33 mouse cellular contexts compared by ENCODE assay signal in the genomic region with DNA sequence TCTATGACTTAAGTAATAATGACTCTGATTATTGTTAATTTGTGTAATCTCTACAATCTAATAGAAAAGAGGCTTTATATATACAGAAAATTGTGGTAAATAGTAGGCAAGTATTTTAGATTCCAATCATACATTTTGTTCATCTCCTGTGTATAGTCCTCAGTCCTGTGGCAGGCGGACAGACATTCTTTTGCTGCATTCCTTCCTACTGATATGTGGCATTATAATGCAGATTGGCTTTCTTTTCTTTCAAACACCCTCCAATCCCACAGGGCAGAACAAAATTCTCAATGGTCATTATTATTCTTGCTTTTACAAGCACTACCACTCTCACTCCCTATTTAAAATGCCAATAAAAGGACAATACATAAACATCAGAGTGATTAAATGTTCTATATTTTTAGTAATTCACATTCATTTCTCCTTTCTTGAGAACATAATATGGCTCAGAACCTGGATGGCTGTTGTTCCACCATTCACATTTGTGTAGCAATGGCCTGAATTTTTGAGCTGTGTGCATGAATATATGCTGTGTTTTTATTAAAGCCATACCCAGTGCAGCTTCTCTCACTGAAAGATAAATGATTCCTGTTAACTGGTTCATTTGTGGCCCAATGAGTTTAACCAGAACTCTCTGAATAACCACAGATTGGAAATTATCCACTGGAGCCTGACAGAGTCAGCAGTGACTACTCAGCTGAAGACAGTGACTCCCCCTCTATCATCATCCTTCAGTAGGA.
DNase-seq lines count a peak whose midpoint lies in the region; ATAC-seq lines count a peak whose summit lies in the region.
"Had no signal": no experiment of that assay in that cellular context is flagged by ENCODE, and none has a peak within 500 bp of the region (broad histone marks: within the 10 kb centered on the region; RNA-seq: fewer than 3 reads in every experiment).

No protein-coding gene starts in this region.

- 0 out of 2 replicates have a peak, but pooled peaks cover 2% of the 10 kb centered on the region for H3K4me1 ChIP-seq in hindbrain, embryonic 12.5 days
- peaks cover 12% of the 10 kb centered on the region for H3K4me1 ChIP-seq in hindbrain, embryonic 10.5 days (replicated peaks)
- peaks cover 6% of the 10 kb centered on the region; the same call in 1 of the 2 replicates for H3K4me1 ChIP-seq in midbrain, embryonic 13.5 days (replicated peaks)
- no peaks in the 10 kb centered on the region for H3K4me1 ChIP-seq in midbrain, embryonic 15.5 days
- H3K4me1 ChIP-seq in forebrain, embryonic 16.5 days (replicated peaks; ENCODE audit: control insufficient read depth, insufficient read depth, low read length): no peaks in the 10 kb centered on the region
- H3K4me1 ChIP-seq: embryonic facial prominence, embryonic 13.5 days; heart, embryonic 10.5 days; heart, embryonic 15.5 days; intestine, embryonic 15.5 days; limb, embryonic 13.5 days; neural tube, embryonic 12.5 days had no signal

- no peak overlapping the region for H3K4me3 ChIP-seq in hindbrain, embryonic 12.5 days
- H3K4me3 ChIP-seq in hindbrain, embryonic 10.5 days: no peak overlapping the region
- H3K4me3 ChIP-seq in midbrain, embryonic 13.5 days (replicated peaks): no peak overlapping the region
- no peak overlapping the region for H3K4me3 ChIP-seq in midbrain, embryonic 15.5 days
- H3K4me3 ChIP-seq in forebrain, embryonic 16.5 days (replicated peaks; ENCODE audit: low read length): no peak overlapping the region
- H3K4me3 ChIP-seq: embryonic facial prominence, embryonic 13.5 days; heart, embryonic 10.5 days; heart, embryonic 15.5 days; intestine, embryonic 15.5 days; layer of hippocampus, adult 2 months; limb, embryonic 13.5 days; neural tube, embryonic 12.5 days had no signal

- peak; percentile 1 for DNase-seq in embryo, embryonic 10.5 days (ENCODE audit: low spot score)
- no peak for DNase-seq in embryo, embryonic 9.5 days (ENCODE audit: extremely low spot score)
- DNase-seq in hindbrain, embryonic 10.5 days (ENCODE audit: low spot score): no peak
- no peak for DNase-seq in right cerebral cortex, adult 18-20 months
- DNase-seq: adrenal gland, postnatal 36 days; cerebellum, adult 8-10 months; cerebellum, postnatal 25 days; embryo, embryonic 11 days; gastrocnemius, postnatal 14 days; heart, adult 11 months; kidney, adult 2 months; kidney, postnatal 36 days; lung, postnatal 36 days; right cerebral cortex, postnatal 4 days; thymus, adult 18-20 months; thymus, postnatal 25 days had no signal

- no peaks in the 10 kb centered on the region for H3K36me3 ChIP-seq in hindbrain, embryonic 12.5 days
- no peaks in the 10 kb centered on the region for H3K36me3 ChIP-seq in hindbrain, embryonic 10.5 days
- H3K36me3 ChIP-seq in midbrain, embryonic 13.5 days: no peaks in the 10 kb centered on the region
- H3K36me3 ChIP-seq in midbrain, embryonic 15.5 days (replicated peaks): no peaks in the 10 kb centered on the region
- H3K36me3 ChIP-seq in forebrain, embryonic 16.5 days (ENCODE audit: control insufficient read depth, insufficient read depth): no peaks in the 10 kb centered on the region
- H3K36me3 ChIP-seq: embryonic facial prominence, embryonic 13.5 days; G1E; heart, embryonic 10.5 days; heart, embryonic 15.5 days; intestine, embryonic 15.5 days; limb, embryonic 13.5 days; neural tube, embryonic 12.5 days had no signal

- ATAC-seq in hindbrain, embryonic 12.5 days (ENCODE audit: low FRiP score): peak; percentile 72
- ATAC-seq in midbrain, embryonic 13.5 days: 0 out of 2 replicates have a peak, but pooled peaks have one; percentile 34
- no peak for ATAC-seq in midbrain, embryonic 15.5 days (replicated peaks)
- ATAC-seq in forebrain, embryonic 16.5 days: peak; percentile 66
- ATAC-seq: hindbrain, postnatal 0 days; intestine, embryonic 15.5 days; Patski had no signal

- no peak overlapping the region for H3K9ac ChIP-seq in hindbrain, embryonic 12.5 days
- H3K9ac ChIP-seq in midbrain, embryonic 13.5 days (replicated peaks): no peak overlapping the region
- H3K9ac ChIP-seq in midbrain, embryonic 15.5 days: no peak overlapping the region
- H3K9ac ChIP-seq in forebrain, embryonic 16.5 days (replicated peaks; ENCODE audit: low read depth, low read length): no peak overlapping the region
- H3K9ac ChIP-seq: embryonic facial prominence, embryonic 13.5 days; heart, embryonic 15.5 days; intestine, embryonic 15.5 days; limb, embryonic 13.5 days; neural tube, embryonic 12.5 days had no signal

- no peak overlapping the region for H3K27ac ChIP-seq in hindbrain, embryonic 12.5 days
- H3K27ac ChIP-seq in hindbrain, embryonic 10.5 days: no peak overlapping the region
- H3K27ac ChIP-seq in midbrain, embryonic 13.5 days: 0 out of 2 replicates have a peak overlapping the region, but pooled peaks have one; percentile 19
- H3K27ac ChIP-seq in midbrain, embryonic 15.5 days: no peak overlapping the region
- no peak overlapping the region for H3K27ac ChIP-seq in forebrain, embryonic 16.5 days (ENCODE audit: low read length)
- H3K27ac ChIP-seq: embryonic facial prominence, embryonic 13.5 days; heart, embryonic 10.5 days; heart, embryonic 15.5 days; hindbrain, postnatal 0 days; intestine, embryonic 15.5 days; layer of hippocampus, adult 2 months; limb, embryonic 13.5 days; neural tube, embryonic 12.5 days; stomach, postnatal 0 days had no signal

- no peak overlapping the region for H3K4me2 ChIP-seq in hindbrain, embryonic 12.5 days (replicated peaks)
- no peak overlapping the region for H3K4me2 ChIP-seq in midbrain, embryonic 13.5 days (replicated peaks)
- H3K4me2 ChIP-seq in midbrain, embryonic 15.5 days: no peak overlapping the region
- no peak overlapping the region for H3K4me2 ChIP-seq in forebrain, embryonic 16.5 days (ENCODE audit: low read length)
- H3K4me2 ChIP-seq: embryonic facial prominence, embryonic 13.5 days; heart, embryonic 15.5 days; intestine, embryonic 15.5 days; limb, embryonic 13.5 days; liver, embryonic 11.5 days; neural tube, embryonic 12.5 days had no signal

- H3K27me3 ChIP-seq in hindbrain, embryonic 12.5 days: no peaks in the 10 kb centered on the region
- H3K27me3 ChIP-seq in hindbrain, embryonic 10.5 days (ENCODE audit: insufficient read depth, poor library complexity, severe bottlenecking): no peaks in the 10 kb centered on the region
- no peaks in the 10 kb centered on the region for H3K27me3 ChIP-seq in midbrain, embryonic 13.5 days
- H3K27me3 ChIP-seq in midbrain, embryonic 15.5 days (replicated peaks): no peaks in the 10 kb centered on the region
- no peaks in the 10 kb centered on the region for H3K27me3 ChIP-seq in forebrain, embryonic 16.5 days (replicated peaks; ENCODE audit: control insufficient read depth, insufficient read depth, low read length)
- H3K27me3 ChIP-seq: CH12.LX; embryonic facial prominence, embryonic 13.5 days; heart, embryonic 15.5 days; intestine, embryonic 15.5 days; limb, embryonic 13.5 days; neural tube, embryonic 12.5 days; Patski had no signal

- H3K9me3 ChIP-seq in hindbrain, embryonic 12.5 days (replicated peaks): no peaks in the 10 kb centered on the region
- no peaks in the 10 kb centered on the region for H3K9me3 ChIP-seq in hindbrain, embryonic 10.5 days
- H3K9me3 ChIP-seq in midbrain, embryonic 13.5 days: no peaks in the 10 kb centered on the region
- no peaks in the 10 kb centered on the region for H3K9me3 ChIP-seq in midbrain, embryonic 15.5 days
- H3K9me3 ChIP-seq in forebrain, embryonic 16.5 days (ENCODE audit: control insufficient read depth, low read length): no peaks in the 10 kb centered on the region
- H3K9me3 ChIP-seq: embryonic facial prominence, embryonic 13.5 days; G1E; heart, embryonic 10.5 days; heart, embryonic 15.5 days; intestine, embryonic 15.5 days; limb, embryonic 13.5 days; neural tube, embryonic 12.5 days had no signal

- WGBS in hindbrain, embryonic 12.5 days: 17% methylated on average over 1 of the region's 1 CpGs
- 26% methylated on average over 1 of the region's 1 CpGs for WGBS in hindbrain, embryonic 10.5 days
- WGBS in midbrain, embryonic 13.5 days: 16% methylated on average over 1 of the region's 1 CpGs
- WGBS in midbrain, embryonic 15.5 days: 18% methylated on average over 1 of the region's 1 CpGs
- 12% methylated on average over 1 of the region's 1 CpGs for WGBS in forebrain, embryonic 16.5 days
